Mouse (Mus musculus) right cerebral cortex, adult 18-20 months (tissue): ENCODE results near the gene Qrfpr.
A peak's percentile ranks its signal among the peaks of the same experiment; 100 is the strongest.

Experiments used
- DNase-seq: peaks from one replicate; pipeline ENCODE4 v3.0.0; 2022; ENCODE audit warnings: mixed read lengths

Qrfpr gene

DNA sequence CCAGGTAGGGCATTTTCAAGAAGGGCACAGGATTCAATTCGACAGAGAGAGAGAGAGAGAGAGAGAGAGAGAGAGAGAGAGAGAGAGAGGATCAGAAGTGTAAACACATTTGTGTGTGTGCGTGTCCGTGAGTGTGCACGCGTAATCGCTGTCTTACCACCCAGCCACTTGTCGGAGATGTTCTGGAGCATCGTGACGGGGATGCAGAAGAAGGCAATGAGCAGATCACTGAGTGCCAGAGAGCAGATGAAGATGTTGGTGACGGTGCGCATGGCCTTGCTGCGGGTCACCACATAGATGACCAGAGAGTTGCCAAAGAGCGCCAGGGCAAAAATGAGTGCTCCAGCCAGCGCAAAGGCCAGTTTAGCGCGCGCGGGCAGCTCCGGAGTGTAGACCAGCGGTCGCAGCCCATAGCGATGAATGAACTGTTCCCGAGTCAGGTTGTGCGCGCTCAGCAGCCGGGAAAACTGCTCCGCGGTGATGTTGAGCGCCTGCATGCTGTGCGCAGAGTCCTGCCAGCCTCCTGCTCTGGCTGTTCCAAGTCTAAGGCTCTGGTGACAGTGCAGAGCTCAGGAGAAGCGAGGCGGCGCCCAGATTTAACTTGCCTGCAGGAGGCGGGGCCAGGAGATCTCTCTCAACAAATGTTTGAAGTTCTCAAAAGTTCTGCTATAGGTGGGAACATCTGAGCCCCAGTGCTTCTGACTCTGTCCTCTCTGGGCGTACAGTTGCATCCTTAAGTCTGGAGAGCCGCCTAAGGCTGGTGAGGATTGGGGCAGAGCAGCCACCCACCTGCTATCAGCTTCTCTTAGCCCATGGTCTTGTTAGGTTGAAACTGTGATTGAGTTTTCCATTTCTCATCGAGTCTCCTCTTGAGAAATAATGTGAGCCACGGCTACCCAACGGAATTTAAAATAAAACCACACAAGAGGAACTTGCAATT is at the start of gene Qrfpr:
Gene Qrfpr (minus strand): TSS at position 571 of the 940 bp plus-strand sequence.
- peak; percentile 61 for DNase-seq

- DNase-seq = no peak
These were observed 41.8 kb upstream of the Qrfpr start for GRCm38 (mm10) chr3:36263873-36264272.

- no peak for DNase-seq
These were observed 41.2 kb upstream of the Qrfpr start for GRCm38 (mm10) chr3:36263265-36263664.

DNA sequence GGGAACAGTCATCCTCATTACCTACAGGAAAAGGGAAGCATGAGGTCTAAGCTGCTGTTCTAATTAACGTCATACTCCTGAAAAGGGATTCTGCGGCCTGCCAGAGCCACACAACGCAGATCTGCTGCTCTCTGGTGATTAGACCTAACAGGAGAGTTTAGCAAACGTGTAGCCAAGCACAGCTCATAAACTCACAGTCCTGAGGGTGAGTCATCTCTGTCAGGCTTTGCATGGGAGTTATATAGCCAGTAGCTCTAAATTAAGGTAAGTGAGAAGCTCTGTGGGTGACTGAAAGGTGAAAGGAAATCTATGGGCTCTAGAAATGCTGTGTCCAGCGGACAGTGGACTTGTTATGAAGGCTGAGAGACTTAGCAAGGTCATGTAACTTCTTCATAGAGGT is 28.5 kb upstream of the Qrfpr start:
- peak; percentile 29 for DNase-seq

DNA sequence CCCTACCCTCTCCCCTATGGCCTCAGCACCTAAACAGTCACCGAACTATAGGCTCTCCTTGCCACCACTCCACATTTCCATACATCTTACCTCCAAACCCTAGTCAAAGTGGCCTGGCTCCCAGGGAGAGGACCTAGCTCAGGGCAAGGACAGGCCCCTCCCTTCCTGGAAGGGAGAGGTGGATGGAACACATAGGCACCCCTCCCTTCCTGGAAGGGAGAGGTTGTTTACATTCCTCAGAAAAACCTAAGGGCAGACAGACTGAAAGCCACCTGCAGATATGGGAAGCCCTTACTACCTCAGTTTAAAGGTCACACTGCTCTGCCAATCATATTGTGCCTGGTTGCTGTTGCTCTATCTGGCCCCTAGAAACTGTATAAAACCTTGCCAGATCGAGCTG is 26.3 kb upstream of the Qrfpr start:
- DNase-seq = no peak

GRCm38 (mm10) chr3:36229941-36230340 is 7.8 kb upstream of the Qrfpr start:
- DNase-seq = no peak

- DNase-seq = no peak
These were observed 5.1 kb upstream of the Qrfpr start for GRCm38 (mm10) chr3:36227246-36227645.

GRCm38 (mm10) chr3:36223361-36223760 is 1.2 kb upstream of the Qrfpr start:
- no peak for DNase-seq

DNA sequence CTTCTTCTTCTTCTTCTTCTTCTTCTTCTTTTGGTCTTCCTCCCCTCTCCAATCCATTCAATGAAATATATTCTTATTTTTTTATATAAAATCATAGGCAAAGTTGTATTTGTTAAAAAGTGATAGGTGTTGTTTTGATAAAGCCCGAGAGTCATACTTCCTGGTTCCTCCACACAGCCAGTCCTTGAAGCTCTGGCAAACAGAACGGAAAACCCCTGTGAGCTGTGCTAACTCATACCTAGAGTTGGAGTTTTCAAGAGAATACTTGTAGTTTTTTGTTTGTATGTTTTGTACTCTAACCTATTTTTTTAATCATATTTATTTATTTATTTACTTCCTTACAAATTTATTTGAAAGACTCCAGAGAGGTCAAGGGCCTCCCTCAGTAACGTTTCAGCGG is 9.4 kb downstream of the Qrfpr start:
- DNase-seq = no peak

GRCm38 (mm10) chr3:36210939-36211338 is 11.2 kb downstream of the Qrfpr start:
- DNase-seq = no peak

- peak; percentile 59 for DNase-seq
These were observed 12.1 kb downstream of the Qrfpr start for GRCm38 (mm10) chr3:36209776-36210555.

DNA sequence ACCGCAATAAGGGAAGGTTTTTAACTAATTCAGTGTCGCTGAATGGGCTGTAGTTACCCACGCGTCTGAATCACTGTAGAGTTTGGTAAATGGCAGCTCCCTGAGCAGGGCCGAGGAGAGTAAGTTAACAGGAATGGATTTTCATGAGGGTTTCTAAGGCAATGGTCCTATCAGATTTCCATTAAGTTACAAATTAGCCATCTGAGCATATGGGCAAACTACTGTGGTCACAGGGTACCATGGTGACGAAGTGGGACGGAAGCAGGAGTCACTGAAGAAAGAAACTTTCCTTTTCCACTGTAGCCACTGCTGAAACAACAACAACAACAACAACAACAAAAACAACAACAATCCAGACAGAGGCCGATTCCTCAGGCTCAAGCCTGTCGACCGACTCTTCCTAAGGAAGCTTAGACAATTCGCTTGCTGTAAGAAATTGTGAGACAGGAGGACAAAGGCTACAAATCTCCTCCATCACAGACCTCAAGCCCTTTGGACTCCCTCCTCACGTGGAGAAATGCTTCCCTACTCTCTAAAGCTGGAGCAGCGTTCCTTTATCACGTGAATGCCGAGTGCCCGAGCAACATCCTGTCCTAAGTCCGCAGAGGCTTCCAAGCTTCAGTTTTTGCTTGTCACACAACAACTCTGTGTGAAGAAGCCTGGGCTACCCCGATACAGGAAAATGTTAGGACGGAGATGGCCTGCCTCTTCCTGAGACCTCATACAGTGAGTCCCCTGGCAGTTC is 14.4 kb downstream of the Qrfpr start:
- DNase-seq = no peak

DNA sequence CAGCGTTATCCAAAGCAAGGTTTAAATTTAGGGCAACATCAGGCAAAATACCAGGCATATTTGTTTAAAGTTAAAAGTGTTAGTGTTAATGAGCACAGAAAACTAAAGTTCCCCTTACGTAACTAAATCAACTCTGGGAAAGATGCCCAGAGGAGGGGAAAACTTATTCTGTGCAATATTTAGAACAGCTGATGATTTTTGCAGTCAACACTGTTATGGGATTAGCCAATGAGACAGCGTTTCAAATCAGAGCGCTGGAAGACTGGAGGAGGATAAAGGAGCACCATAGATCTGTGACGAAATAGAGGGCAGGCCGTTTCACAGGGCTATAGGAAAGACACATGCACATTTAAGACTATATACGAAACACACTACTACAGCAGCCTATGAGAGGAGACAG is 19.2 kb downstream of the Qrfpr start:
- peak; percentile 53 for DNase-seq

DNA sequence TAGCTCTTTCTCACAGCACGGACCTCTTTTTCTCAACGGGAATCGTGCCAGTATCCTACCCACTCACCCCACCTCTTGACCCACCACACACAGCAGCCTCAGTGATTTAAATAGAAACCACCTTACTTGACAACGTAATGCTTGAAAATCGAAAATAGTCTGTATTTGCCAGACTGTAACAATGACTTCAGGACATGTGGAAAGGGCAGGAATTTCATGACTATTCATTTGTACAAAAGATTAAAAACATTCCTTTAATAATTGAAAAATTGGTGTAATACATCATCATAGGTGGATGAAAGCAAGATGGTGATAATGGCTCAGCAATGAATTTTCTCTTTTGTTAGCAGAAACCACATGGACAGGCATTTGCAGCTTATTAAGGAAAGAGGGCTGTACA is 21.0 kb downstream of the Qrfpr start:
- no peak for DNase-seq

- DNase-seq = no peak
These were observed 32.9 kb downstream of the Qrfpr start for GRCm38 (mm10) chr3:36189243-36189642.

GRCm38 (mm10) chr3:36186510-36186909 is 35.6 kb downstream of the Qrfpr start:
- DNase-seq = no peak

GRCm38 (mm10) chr3:36181519-36181918 is 40.6 kb downstream of the Qrfpr start:
- peak; percentile 51 for DNase-seq

DNA sequence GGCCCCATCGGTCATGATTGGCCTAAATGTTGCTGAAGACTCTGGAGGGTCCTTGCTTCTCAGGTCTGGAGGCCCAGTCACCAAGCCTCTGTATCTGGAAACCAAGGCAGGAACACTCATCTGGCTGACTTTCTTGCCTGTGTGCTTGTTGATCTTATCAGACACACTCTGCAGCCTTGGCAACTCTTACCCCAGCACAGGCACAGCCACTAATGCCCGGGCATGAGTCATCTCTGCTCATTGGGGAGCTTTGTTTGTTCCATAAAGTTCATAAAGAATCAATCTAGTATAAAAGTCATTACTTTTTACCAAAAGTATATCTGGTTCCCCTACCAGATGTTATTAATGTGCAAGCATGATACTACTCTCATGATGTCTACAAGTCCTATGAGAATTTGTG is 48.4 kb downstream of the Qrfpr start:
- no peak for DNase-seq

- DNase-seq = no peak
These were observed 50.8 kb downstream of the Qrfpr start for GRCm38 (mm10) chr3:36171348-36171747.

DNA sequence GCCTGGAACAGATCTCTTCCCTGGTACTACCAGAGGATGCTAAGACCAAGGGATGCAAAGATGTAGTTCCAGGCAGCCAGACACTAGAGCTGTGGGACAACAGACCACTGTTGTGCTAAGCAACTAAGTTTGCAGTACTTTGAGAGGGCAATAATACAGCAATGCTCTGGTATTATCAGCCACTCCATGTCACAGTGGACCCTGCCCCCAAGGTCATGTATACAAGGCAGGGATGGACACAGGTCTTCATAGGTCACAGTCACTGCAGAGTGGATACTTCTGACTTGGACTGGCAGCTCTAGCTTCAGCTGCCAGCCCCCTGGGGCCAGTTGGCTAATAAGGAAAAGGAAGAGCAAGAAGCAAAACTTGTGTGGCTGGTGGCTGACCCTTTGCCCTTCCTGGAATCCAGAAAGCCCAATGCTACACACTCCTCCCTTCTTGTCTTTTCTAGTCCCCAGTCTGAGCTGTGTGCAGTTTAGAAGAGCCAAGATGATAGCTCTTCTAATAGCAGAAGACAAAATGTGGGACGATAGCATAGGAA is 51.4 kb downstream of the Qrfpr start:
- no peak for DNase-seq

DNA sequence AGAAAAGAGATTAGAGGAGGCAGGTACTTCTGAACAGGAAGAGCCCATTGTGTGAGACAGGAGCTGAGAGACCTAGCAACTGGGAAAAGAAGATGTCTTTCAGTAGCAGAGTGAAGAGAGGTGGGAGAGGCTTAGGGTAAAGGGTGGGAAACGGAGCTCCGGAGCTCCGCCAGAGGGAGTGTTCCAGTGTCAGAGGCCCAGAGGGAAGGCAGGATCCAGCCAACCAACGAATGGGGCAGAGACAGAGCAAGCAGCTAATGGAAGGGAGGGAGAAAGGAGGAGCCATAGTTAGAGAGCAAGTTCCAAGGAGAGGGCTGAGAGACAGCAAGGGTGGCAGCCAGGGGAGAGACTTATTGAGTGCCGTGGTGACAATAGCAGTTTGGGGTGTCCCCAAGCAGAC is 66.8 kb downstream of the Qrfpr start:
- DNase-seq = no peak

- peak; percentile 95 for DNase-seq
These were observed 71.0 kb downstream of the Qrfpr start, which contains the start of gene D3Ertd254e for GRCm38 (mm10) chr3:36150934-36151686. D3Ertd254e (plus strand) TSS chr3:36151017.
